Mouse (Mus musculus) embryo, embryonic 11 days (tissue): ENCODE results near the gene Supt7l.

Experiments used
- DNase-seq: peaks from one replicate; pipeline ENCODE4 v3.0.0-alpha.2; 2015

The Supt7l gene

GRCm38 (mm10) chr5:31489116-31489769 lies 38.4 kb downstream of the Supt7l start:
- DNase-seq, result no peak

- DNase-seq, result no peak
Measured at GRCm38 (mm10) chr5:31487889-31488288, 39.7 kb downstream of the Supt7l start.

GRCm38 (mm10) chr5:31485440-31485839 lies 42.2 kb downstream of the Supt7l start, which contains the start of gene 4930548H24Rik:
Gene 4930548H24Rik (plus strand): TSS chr5:31485740.
- no peak for DNase-seq

- no peak for DNase-seq
Measured at GRCm38 (mm10) chr5:31480536-31480935, 47.1 kb downstream of the Supt7l start.

- DNase-seq, result peak; percentile 52
Measured at GRCm38 (mm10) chr5:31470334-31470733, 57.3 kb downstream of the Supt7l start.

GRCm38 (mm10) chr5:31469711-31470110 lies 57.9 kb downstream of the Supt7l start:
- no peak for DNase-seq

GRCm38 (mm10) chr5:31467798-31468197 lies 59.8 kb downstream of the Supt7l start:
- no peak for DNase-seq
